ENCODE assay signal across 12 mouse cellular contexts in the genomic region with DNA sequence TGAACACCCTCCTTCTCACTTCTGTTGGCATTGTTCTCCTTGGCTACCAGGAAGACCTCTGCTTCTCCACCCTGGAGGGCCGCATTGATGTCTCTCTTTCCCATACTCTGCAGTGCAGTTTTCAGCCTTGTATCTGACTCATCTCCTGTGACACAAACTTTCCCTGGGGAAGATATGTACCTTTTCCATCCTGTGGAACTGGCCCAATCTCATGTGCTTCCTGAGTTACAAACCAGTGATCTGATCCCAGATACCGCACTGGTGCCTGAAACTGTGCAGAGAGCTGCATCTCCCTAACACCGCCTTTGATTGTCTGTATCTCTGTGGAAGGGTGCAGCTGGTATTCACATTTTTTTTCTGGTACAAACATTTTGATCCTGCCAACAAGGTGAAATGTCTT.
"Had no signal": no experiment of that assay in that cellular context is flagged by ENCODE, and none has a peak within 500 bp of the region (broad histone marks: within the 10 kb centered on the region; RNA-seq: fewer than 3 reads in every experiment).

No protein-coding gene starts in this region.

- DNase-seq: retina, postnatal 1 day; right cerebral cortex, adult 18-20 months; right cerebral cortex, postnatal 14 days; right cerebral cortex, postnatal 25 days; right cerebral cortex, postnatal 4 days; spleen, adult 18-20 months; thymus, adult 18-20 months; thymus, adult 2 months; thymus, postnatal 14 days; thymus, postnatal 25 days; thymus, postnatal 36 days; thymus, postnatal 4 days had no signal
